24 mouse cellular contexts compared by ENCODE assay signal in genomic region chr4:84510466-84510865, GRCm38 (mm10).
DNase-seq lines count a peak whose midpoint lies in the region; ATAC-seq and TF ChIP-seq lines count a peak whose summit lies in the region.
"Had no signal": no experiment of that assay in that cellular context is flagged by ENCODE, and none has a peak within 500 bp of the region (broad histone marks: within the 10 kb centered on the region; RNA-seq: fewer than 3 reads in every experiment).

No protein-coding gene starts in this region.

- peaks cover 16% of the 10 kb centered on the region for H3K4me1 ChIP-seq in embryonic facial prominence, embryonic 13.5 days
- peaks cover 4% of the 10 kb centered on the region for H3K4me1 ChIP-seq in embryonic facial prominence, embryonic 10.5 days
- H3K4me1 ChIP-seq in lung, postnatal 0 days (ENCODE audit: insufficient read depth, low read depth, low read length): no peaks in the 10 kb centered on the region
- H3K4me1 ChIP-seq: forebrain, embryonic 13.5 days; heart, embryonic 13.5 days; hindbrain, embryonic 13.5 days; liver, embryonic 12.5 days had no signal

- no peak overlapping the region for H3K4me3 ChIP-seq in embryonic facial prominence, embryonic 13.5 days
- H3K4me3 ChIP-seq in embryonic facial prominence, embryonic 10.5 days: no peak overlapping the region
- H3K4me3 ChIP-seq in lung, postnatal 0 days (ENCODE audit: low read depth, low read length): no peak overlapping the region
- H3K4me3 ChIP-seq: erythroblast, embryonic 14.5 days; forebrain, embryonic 13.5 days; heart, embryonic 13.5 days; hindbrain, embryonic 13.5 days; liver, embryonic 12.5 days had no signal

- H3K27ac ChIP-seq in embryonic facial prominence, embryonic 13.5 days: peak overlapping the region; percentile 16; the same call in 1 of the 2 replicates
- H3K27ac ChIP-seq in embryonic facial prominence, embryonic 10.5 days (replicated peaks): no peak overlapping the region
- H3K27ac ChIP-seq in lung, postnatal 0 days (ENCODE audit: low read length): no peak overlapping the region
- H3K27ac ChIP-seq: forebrain, embryonic 13.5 days; heart, embryonic 13.5 days; hindbrain, embryonic 13.5 days; liver, embryonic 12.5 days had no signal

- no peak for TF ChIP-seq EP300 in lung, postnatal 0 days (IDR thresholded peaks at IDR 0.05)

- TF ChIP-seq CTCF in lung, postnatal 0 days (IDR thresholded peaks at IDR 0.05): no peak
- TF ChIP-seq CTCF in brain, embryonic 14.5 days (IDR thresholded peaks at IDR 0.05; ENCODE audit: borderline replicate concordance, extremely low read depth, insufficient read depth, insufficient read length): no peak

- WGBS in embryonic facial prominence, embryonic 13.5 days: 44% methylated on average over 1 of the region's 1 CpGs
- 93% methylated on average over 1 of the region's 1 CpGs for WGBS in embryonic facial prominence, embryonic 10.5 days
- 50% methylated on average over 1 of the region's 1 CpGs for WGBS in lung, postnatal 0 days

- H3K4me2 ChIP-seq in embryonic facial prominence, embryonic 13.5 days: no peak overlapping the region
- no peak overlapping the region for H3K4me2 ChIP-seq in lung, postnatal 0 days (replicated peaks; ENCODE audit: low read depth, low read length)
- H3K4me2 ChIP-seq: forebrain, embryonic 13.5 days; heart, embryonic 13.5 days; hindbrain, embryonic 13.5 days; liver, embryonic 12.5 days had no signal

- TF ChIP-seq POLR2A in brain, embryonic 14.5 days (IDR thresholded peaks at IDR 0.05; ENCODE audit: borderline replicate concordance, extremely low read depth, insufficient read depth, insufficient read length, poor library complexity, severe bottlenecking): no peak

- no peak overlapping the region for H3K9ac ChIP-seq in embryonic facial prominence, embryonic 13.5 days
- H3K9ac ChIP-seq in lung, postnatal 0 days (replicated peaks; ENCODE audit: low read depth): no peak overlapping the region
- H3K9ac ChIP-seq: forebrain, embryonic 13.5 days; heart, embryonic 13.5 days; hindbrain, embryonic 13.5 days; liver, embryonic 12.5 days had no signal

- no peak for DNase-seq in embryonic facial prominence, embryonic 10.5 days (ENCODE audit: low spot score)
- peak; percentile 34 for DNase-seq in lung, postnatal 0 days (ENCODE audit: low spot score)
- no peak for DNase-seq in lung, postnatal 4 days
- DNase-seq in brain, embryonic 14.5 days (ENCODE audit: low read depth): peak; percentile 33
- DNase-seq in frontal cortex, adult 2 months (ENCODE audit: extremely low spot score in 1 of 2, low spot score in 1 of 2): no peak
- no peak for DNase-seq in heart, adult 9 months (ENCODE audit: low spot score in 2 of 2)
- DNase-seq: adrenal gland, postnatal 25 days; cerebellum, adult 11 months; cerebellum, adult 9-11 months; gastrocnemius, postnatal 25 days; heart, postnatal 36 days; kidney, adult 8-10 months; kidney, postnatal 10 days; lung, adult 18-20 months; lung, postnatal 36 days; thymus, postnatal 14 days had no signal

- ATAC-seq in embryonic facial prominence, embryonic 13.5 days (ENCODE audit: insufficient number of reproducible peaks, insufficient read depth, low FRiP score, low TSS enrichment, low read depth): no peak
- no peak for ATAC-seq in lung, postnatal 0 days
- ATAC-seq: activated CD4-positive, CD25-positive, alpha-beta regulatory T cell, adult 4 months; forebrain, embryonic 13.5 days; liver, embryonic 12.5 days; midbrain, embryonic 16.5 days had no signal

- H3K36me3 ChIP-seq in embryonic facial prominence, embryonic 13.5 days: no peaks in the 10 kb centered on the region
- H3K36me3 ChIP-seq in embryonic facial prominence, embryonic 10.5 days (replicated peaks): no peaks in the 10 kb centered on the region
- H3K36me3 ChIP-seq in lung, postnatal 0 days (ENCODE audit: insufficient read depth, low read length): no peaks in the 10 kb centered on the region
- H3K36me3 ChIP-seq: heart, embryonic 13.5 days; hindbrain, embryonic 13.5 days; liver, embryonic 12.5 days had no signal

- no peaks in the 10 kb centered on the region for H3K9me3 ChIP-seq in embryonic facial prominence, embryonic 13.5 days
- H3K9me3 ChIP-seq in embryonic facial prominence, embryonic 10.5 days: no peaks in the 10 kb centered on the region
- no peaks in the 10 kb centered on the region for H3K9me3 ChIP-seq in lung, postnatal 0 days (ENCODE audit: low read length)
- H3K9me3 ChIP-seq: forebrain, embryonic 13.5 days; heart, embryonic 13.5 days; hindbrain, embryonic 13.5 days; liver, embryonic 12.5 days had no signal

- no peaks in the 10 kb centered on the region; the same call in 1 of the 2 replicates for H3K27me3 ChIP-seq in embryonic facial prominence, embryonic 13.5 days
- no peaks in the 10 kb centered on the region for H3K27me3 ChIP-seq in embryonic facial prominence, embryonic 10.5 days (replicated peaks; ENCODE audit: low read depth, poor library complexity, severe bottlenecking)
- H3K27me3 ChIP-seq in lung, postnatal 0 days (replicated peaks; ENCODE audit: insufficient read depth, low read length): no peaks in the 10 kb centered on the region
- H3K27me3 ChIP-seq: forebrain, embryonic 13.5 days; heart, embryonic 13.5 days; hindbrain, embryonic 13.5 days; liver, embryonic 12.5 days had no signal

Comparison
In these comparisons a context has a peak if more than half of its experiments do, and no peak if none do; other contexts are left out.
1. DNase-seq: peak in lung, postnatal 0 days (single experiment) and brain, embryonic 14.5 days (single experiment); none in embryonic facial prominence, embryonic 10.5 days (single experiment), lung, postnatal 4 days (0 of 2), frontal cortex, adult 2 months (0 of 2) and heart, adult 9 months (0 of 2).